Mouse (Mus musculus): ENCODE data around the gene Nod2.

- TF ChIP-seq NRF1 (IDR thresholded peaks at IDR 0.05; ENCODE audit: insufficient read depth, low read depth, low read length, poor library complexity, severe bottlenecking) (no peak), EP300 (IDR thresholded peaks at IDR 0.05; ENCODE audit: low read depth in 1 of 2, low read length in 2 of 2) (peak in 1 of 2 experiments; percentile 50; a peak in 2 of 4 replicates), POLR2A (IDR thresholded peaks at IDR 0.05; ENCODE audit: control insufficient read depth in 1 of 2, insufficient read depth in 1 of 2, low read depth in 1 of 2, low read length in 2 of 2, poor library complexity in 1 of 2) (no peak), ZMIZ1 (IDR thresholded peaks at IDR 0.05; ENCODE audit: low read depth, low read length) (no peak), CTCF (IDR thresholded peaks at IDR 0.05 in 2 of 3, conservative IDR thresholded peaks at IDR 0.05 in 1 of 3; ENCODE audit: control insufficient read depth in 1 of 3, insufficient read depth in 1 of 3, low read depth in 2 of 3, low read length in 3 of 3, poor library complexity in 1 of 3, severe bottlenecking in 1 of 3) (no peak), MAFK (IDR thresholded peaks at IDR 0.05; ENCODE audit: borderline replicate concordance, low read depth, low read length) (no peak), ELF1 (IDR thresholded peaks at IDR 0.05; ENCODE audit: low read depth, low read length) (no peak), HCFC1 (IDR thresholded peaks at IDR 0.05; ENCODE audit: low read depth, low read length) (no peak)
Measured at GRCm38 (mm10) chr8:88702816-88703215, 55.7 kb downstream of the Nod2 start.
